Mouse (Mus musculus) cerebellum, postnatal 10 days (tissue): ENCODE data around the gene Prdm12.
"Not testable (repeated sequence)": the region's sequence is repeated elsewhere in the genome, so short reads cannot be mapped to it uniquely, and the experiment has no call there.

Experiments
- DNase-seq, 2 experiments: peaks; one replicate each; pipeline ENCODE4 v3.0.0; 2021; ENCODE audit warnings: mixed read lengths in 2 of 2

Gene Prdm12

DNA sequence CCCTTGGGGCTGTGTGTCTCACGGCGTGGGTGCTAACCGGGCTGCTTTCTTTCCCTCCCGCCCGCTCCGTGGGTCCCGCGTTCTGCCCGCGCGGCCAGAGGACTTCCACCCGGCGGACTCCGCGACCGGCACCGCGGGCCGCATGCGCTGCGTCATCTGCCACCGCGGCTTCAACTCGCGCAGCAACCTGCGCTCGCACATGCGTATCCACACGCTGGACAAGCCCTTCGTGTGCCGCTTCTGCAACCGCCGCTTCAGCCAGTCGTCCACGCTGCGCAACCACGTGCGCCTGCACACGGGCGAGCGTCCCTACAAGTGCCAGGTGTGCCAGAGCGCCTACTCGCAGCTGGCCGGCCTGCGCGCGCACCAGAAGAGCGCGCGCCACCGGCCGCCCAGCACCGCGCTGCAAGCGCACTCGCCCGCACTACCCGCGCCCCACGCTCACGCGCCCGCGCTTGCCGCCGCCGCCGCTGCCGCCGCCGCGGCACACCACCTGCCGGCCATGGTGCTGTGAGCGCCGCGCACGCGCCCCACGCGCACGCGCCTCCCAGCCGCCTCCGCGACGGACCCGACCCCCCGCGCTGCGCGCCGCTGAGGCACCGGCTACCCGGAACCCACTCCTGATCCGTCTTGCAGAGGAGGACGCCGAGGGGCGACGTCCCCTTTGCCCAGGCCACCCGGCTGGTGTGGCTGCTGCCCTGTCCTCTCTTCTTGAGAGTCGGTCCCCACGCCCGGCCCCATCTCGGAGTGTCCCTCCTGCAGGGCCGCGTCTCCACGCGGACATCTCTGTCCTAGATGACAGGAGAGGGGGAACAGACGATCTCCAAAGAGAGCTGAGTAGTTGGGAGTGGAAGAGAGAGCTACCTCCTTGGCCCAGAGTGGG, 14.4 kb downstream of the Prdm12 start:
- peak; percentile 62 to 64 for DNase-seq

GRCm38 (mm10) chr2:31654854-31655559, 15.2 kb downstream of the Prdm12 start:
- DNase-seq: peak; percentile 88 to 90

GRCm38 (mm10) chr2:31656374-31656773, 16.5 kb downstream of the Prdm12 start:
- DNase-seq: no peak

- DNase-seq: no peak
Measured at GRCm38 (mm10) chr2:31662939-31663803, 23.3 kb downstream of the Prdm12 start.

DNA sequence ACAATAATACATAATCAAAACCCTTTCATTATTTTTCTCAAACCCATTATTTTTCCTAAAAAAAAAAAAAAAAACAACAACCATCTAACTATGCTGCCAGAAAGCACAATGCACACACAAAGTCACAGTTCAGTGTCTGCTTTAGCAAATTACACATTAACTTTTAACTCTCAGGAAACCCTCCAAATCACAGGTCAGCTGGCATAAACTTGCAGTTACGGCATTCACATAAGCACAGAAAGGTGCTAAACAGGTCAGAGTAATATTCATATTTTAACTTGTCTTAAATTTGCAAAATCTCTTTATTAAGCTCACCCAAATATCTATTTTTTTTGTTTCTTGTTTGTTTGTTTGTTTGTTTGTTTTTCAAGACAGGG, 24.0 kb downstream of the Prdm12 start:
- no peak for DNase-seq

- DNase-seq: peak; percentile 48 to 60
Measured at GRCm38 (mm10) chr2:31667332-31667731, 27.5 kb downstream of the Prdm12 start.

- peak; percentile 94 for DNase-seq
Measured at GRCm38 (mm10) chr2:31670551-31671035, 30.8 kb downstream of the Prdm12 start, which contains the start of gene Exosc2. Gene Exosc2 (plus strand): TSS chr2:31670715.

DNA sequence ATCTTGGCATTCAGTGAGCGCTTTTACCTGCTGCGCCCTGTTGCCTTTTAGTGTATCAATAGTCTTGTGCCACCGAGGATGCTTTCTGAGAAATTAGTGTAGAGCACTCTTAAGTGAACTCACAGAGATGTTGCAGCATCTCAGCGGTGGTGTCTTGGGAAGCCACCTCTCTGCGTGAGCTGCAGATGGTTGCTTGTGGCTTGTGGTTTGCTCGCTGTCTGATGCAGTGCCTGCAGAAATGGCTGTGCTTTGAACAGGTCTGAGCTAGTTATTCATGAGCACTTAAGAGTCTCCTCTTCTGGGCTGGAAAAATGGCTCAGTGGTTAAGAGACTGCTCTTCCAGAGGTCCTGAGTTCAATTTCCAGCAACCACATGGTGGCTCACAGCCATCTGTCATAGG, 38.8 kb downstream of the Prdm12 start:
- DNase-seq: no peak

GRCm38 (mm10) chr2:31681051-31681707, 41.3 kb downstream of the Prdm12 start:
- not testable (repeated sequence) for DNase-seq

- no peak for DNase-seq
Measured at GRCm38 (mm10) chr2:31681731-31682235, 41.9 kb downstream of the Prdm12 start.

DNA sequence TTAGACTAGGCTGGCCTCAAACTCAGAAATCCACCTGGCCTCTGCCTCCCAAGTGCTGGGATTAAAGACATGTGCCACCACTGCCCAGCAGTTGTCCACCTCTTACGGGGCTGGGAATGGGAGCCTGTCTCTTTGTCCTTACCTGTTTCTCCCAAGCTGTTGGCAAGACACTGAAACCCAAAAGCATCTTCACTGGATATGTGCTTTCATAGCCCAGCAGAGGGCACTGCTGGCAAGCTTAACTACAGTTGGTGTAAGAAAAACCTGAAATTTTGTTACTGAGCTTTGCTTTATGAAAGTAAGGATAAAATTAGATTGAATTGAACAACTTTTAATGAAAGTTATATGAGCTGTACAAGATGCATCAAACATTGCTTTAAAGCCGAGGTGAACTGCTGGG, 43.8 kb downstream of the Prdm12 start:
- DNase-seq: peak; percentile 77 to 79

GRCm38 (mm10) chr2:31688074-31688925, 48.5 kb downstream of the Prdm12 start, which contains the start of gene Abl1:
Gene Abl1 (plus strand): TSS chr2:31688376.
- DNase-seq: peak; percentile 94 to 97

- peak in 1 of 2 experiments; percentile 29 for DNase-seq
Measured at GRCm38 (mm10) chr2:31689045-31689444, 49.2 kb downstream of the Prdm12 start.

DNA sequence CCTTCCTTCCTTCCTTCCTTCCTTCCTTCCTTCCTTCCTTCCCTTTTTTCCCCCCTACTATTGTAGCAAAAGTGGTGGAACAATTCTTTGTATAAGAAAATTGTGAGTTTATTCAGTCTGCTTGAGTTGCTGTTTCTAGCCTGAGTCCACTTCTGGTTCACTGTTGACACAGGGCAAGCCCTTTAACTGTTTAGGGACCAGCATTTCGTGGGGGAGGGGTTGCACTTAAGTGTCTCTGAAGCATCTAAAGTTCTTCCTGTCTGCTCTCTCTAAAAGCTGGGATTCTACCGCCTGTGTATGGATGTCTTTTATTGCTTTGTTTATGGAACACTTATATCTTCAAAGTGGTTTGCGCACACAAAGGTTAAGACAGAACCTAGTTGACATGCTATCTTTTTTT, 50.2 kb downstream of the Prdm12 start:
- DNase-seq: no peak

DNA sequence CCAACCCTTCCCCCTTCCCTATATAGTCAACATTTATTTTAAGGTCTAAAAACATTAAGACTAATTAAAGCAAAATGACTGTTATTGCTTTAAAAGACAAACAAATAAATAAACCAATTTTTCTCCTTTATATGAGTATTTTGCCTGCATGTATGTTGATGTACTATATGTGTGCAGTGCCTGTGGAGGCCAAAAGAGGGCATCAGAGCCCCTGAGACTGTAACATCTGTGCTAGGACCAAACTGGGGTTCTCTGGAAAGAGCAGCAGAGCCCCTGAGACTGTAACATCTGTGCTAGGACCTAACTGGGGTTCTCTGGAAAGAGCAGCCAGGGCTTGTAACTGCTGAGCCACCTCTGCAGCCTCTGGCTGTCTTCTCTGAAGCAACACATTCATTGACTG, 58.4 kb downstream of the Prdm12 start:
- no peak for DNase-seq

DNA sequence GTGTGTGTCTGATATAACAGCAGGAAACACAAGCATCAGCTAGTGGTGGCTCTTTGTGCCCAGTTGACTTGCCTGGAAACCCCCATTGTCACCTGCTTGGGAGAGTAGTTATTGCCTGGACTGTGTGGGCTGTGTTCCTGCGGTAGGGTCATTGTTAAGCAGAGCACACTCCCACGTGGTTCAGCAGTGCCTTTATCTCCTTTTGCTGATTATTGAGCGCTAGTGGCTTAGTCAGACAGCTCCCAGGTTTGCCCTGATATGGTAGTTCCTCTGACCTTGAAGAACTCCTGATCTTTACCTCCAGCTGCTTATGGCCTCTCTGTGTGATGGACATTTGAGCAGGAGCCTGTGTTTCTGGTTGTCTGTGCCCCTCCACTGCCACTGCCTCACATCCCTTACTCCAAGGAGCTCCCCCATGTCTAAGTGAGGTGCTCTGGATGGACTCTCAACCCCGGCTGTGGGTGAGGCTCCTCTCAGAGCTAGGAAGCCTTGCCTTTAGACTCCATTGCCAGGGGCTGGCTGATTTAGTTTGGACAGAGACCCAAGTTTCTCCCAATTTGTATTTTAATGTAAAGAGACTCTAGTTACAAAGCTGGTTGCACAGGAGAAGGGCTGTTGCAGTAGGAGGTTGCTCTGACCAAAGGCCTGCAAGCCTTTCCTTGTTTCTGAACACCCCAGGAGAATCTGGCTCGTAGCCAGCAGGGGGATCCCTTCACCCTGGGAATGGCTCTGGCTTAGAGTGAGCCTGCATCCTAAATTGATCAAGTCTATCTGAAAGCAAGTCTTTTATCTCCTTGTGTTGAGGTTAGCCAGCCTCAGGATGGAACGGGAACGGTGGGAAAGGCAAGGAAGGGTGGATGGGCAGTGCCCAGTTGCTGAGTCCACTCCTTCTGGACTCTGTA, 61.0 kb downstream of the Prdm12 start:
- DNase-seq: peak in 1 of 2 experiments; percentile 28

- DNase-seq: no peak
Measured at GRCm38 (mm10) chr2:31703226-31703625, 63.4 kb downstream of the Prdm12 start.
